In the genomic region with DNA sequence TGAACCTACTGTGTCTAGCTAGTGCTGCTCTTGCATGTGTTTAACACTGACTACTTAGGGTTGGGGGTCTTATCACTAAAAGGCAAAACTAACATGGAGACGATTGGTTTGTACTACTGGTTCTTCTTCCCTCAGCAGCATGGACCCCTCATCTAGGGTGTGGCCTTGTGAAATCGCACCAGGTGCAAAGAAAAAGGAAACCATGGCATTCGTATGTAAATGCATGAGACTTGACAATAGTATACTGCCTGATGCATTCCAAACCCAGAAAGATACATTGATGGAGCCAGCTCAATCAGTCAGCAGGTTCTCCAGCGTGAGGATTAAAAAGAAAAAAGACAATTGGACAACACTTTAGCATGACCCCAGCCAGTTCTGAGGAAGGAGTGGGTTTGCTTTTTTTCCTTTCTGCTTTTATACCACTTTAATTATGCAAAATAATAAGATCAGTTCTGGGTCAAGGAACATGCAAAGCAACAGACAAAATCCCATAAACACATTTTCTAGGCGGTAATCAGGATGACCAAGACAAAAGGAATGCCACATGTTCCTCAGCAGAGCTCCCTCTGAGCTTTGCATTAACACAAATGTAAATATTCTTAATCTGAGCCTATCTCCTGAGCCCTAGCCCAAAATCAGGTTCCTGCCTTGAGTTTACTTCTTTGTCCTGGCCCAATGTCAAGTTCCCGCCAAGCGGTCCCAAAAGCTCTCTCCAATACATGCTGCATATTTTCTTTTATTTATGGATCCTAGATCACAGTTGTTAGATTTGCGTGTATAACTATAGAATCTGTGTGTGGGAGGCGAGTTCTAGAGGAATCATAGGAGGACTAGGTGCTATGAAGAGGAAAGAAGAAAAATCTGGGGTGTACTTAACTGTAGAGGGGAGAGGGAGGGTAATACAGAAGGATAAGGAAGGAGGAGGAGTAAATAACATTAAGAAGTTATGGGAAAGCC, we compare ENCODE assay signal across 19 mouse cellular contexts.
DNase-seq lines count a peak whose midpoint lies in the region; ATAC-seq lines count a peak whose summit lies in the region.
"Had no signal": no experiment of that assay in that cellular context is flagged by ENCODE, and none has a peak within 500 bp of the region (broad histone marks: within the 10 kb centered on the region; RNA-seq: fewer than 3 reads in every experiment).

No protein-coding gene starts in this region.

- 59% methylated on average over 9 of the region's 9 CpGs for WGBS in forebrain, embryonic 11.5 days
- WGBS in forebrain, embryonic 10.5 days = 64% methylated on average over 9 of the region's 9 CpGs
- WGBS in midbrain, embryonic 11.5 days = 45% methylated on average over 9 of the region's 9 CpGs
- 43% methylated on average over 9 of the region's 9 CpGs for WGBS in midbrain, embryonic 13.5 days

- no peak overlapping the region for H3K4me2 ChIP-seq in forebrain, embryonic 11.5 days (ENCODE audit: low read depth, low read length, severe bottlenecking)
- no peak overlapping the region for H3K4me2 ChIP-seq in midbrain, embryonic 11.5 days
- H3K4me2 ChIP-seq in midbrain, embryonic 13.5 days (replicated peaks) = no peak overlapping the region
- H3K4me2 ChIP-seq: embryonic facial prominence, embryonic 13.5 days; heart, embryonic 12.5 days had no signal

- no peaks in the 10 kb centered on the region for H3K27me3 ChIP-seq in forebrain, embryonic 11.5 days (ENCODE audit: control insufficient read depth, insufficient read depth, low read length)
- no peaks in the 10 kb centered on the region for H3K27me3 ChIP-seq in forebrain, embryonic 10.5 days (ENCODE audit: poor library complexity, severe bottlenecking)
- H3K27me3 ChIP-seq in midbrain, embryonic 11.5 days (ENCODE audit: control insufficient read depth, insufficient read depth, low read length) = no peaks in the 10 kb centered on the region
- no peaks in the 10 kb centered on the region for H3K27me3 ChIP-seq in midbrain, embryonic 13.5 days
- H3K27me3 ChIP-seq: embryonic facial prominence, embryonic 13.5 days; heart, embryonic 12.5 days had no signal

- no peaks in the 10 kb centered on the region for H3K36me3 ChIP-seq in forebrain, embryonic 11.5 days (ENCODE audit: control insufficient read depth, insufficient read depth, low read length)
- H3K36me3 ChIP-seq in forebrain, embryonic 10.5 days (replicated peaks) = no peaks in the 10 kb centered on the region
- H3K36me3 ChIP-seq in midbrain, embryonic 11.5 days (ENCODE audit: control insufficient read depth, insufficient read depth, low read length) = no peaks in the 10 kb centered on the region
- H3K36me3 ChIP-seq in midbrain, embryonic 13.5 days = no peaks in the 10 kb centered on the region
- H3K36me3 ChIP-seq: embryonic facial prominence, embryonic 13.5 days; heart, embryonic 12.5 days; hindbrain, embryonic 10.5 days had no signal

- no peak for DNase-seq in forebrain, embryonic 11.5 days (ENCODE audit: low spot score)
- DNase-seq in forebrain, embryonic 10.5 days (ENCODE audit: extremely low spot score, low spot score) = no peak
- peak; percentile 69 for DNase-seq in midbrain, embryonic 11.5 days (ENCODE audit: low spot score, missing footprints)
- peak; percentile 16 for DNase-seq in right cerebral cortex, postnatal 14 days
- DNase-seq in right cerebral cortex, postnatal 4 days = no peak
- DNase-seq: adrenal gland, postnatal 14 days; cerebellum, adult 18-20 months; cerebellum, postnatal 10 days; gastrocnemius, postnatal 10 days had no signal

- ATAC-seq in forebrain, embryonic 11.5 days (replicated peaks; ENCODE audit: low FRiP score) = peak; percentile 54
- ATAC-seq in midbrain, embryonic 11.5 days (ENCODE audit: low FRiP score) = peak; percentile 78
- no peak for ATAC-seq in midbrain, embryonic 13.5 days
- ATAC-seq in granulocyte monocyte progenitor cell, adult 5-6 weeks (replicated peaks; ENCODE audit: poor library complexity, severe bottlenecking) = no peak
- ATAC-seq: activated CD4-positive, CD25-positive, alpha-beta regulatory T cell, adult 4 months; forebrain, embryonic 14.5 days; hindbrain, embryonic 16.5 days; inflammation-experienced regulatory T-cells, adult 6 months; Patski had no signal

- no peak overlapping the region for H3K9ac ChIP-seq in forebrain, embryonic 11.5 days (ENCODE audit: low read length)
- H3K9ac ChIP-seq in midbrain, embryonic 11.5 days (ENCODE audit: low read length) = no peak overlapping the region
- H3K9ac ChIP-seq in midbrain, embryonic 13.5 days (replicated peaks) = no peak overlapping the region
- H3K9ac ChIP-seq: embryonic facial prominence, embryonic 13.5 days; heart, embryonic 12.5 days had no signal

- no peak overlapping the region for H3K27ac ChIP-seq in forebrain, embryonic 11.5 days (ENCODE audit: low read depth, low read length)
- H3K27ac ChIP-seq in forebrain, embryonic 10.5 days = no peak overlapping the region
- H3K27ac ChIP-seq in midbrain, embryonic 11.5 days (ENCODE audit: low read depth, low read length) = no peak overlapping the region
- no peak overlapping the region for H3K27ac ChIP-seq in midbrain, embryonic 13.5 days
- H3K27ac ChIP-seq: embryonic facial prominence, embryonic 13.5 days; hindbrain, embryonic 10.5 days had no signal

- no peaks in the 10 kb centered on the region for H3K9me3 ChIP-seq in forebrain, embryonic 11.5 days (ENCODE audit: control insufficient read depth, low read length)
- H3K9me3 ChIP-seq in forebrain, embryonic 10.5 days = no peaks in the 10 kb centered on the region
- no peaks in the 10 kb centered on the region for H3K9me3 ChIP-seq in midbrain, embryonic 11.5 days (ENCODE audit: control insufficient read depth, low read length)
- no peaks in the 10 kb centered on the region for H3K9me3 ChIP-seq in midbrain, embryonic 13.5 days
- H3K9me3 ChIP-seq: embryonic facial prominence, embryonic 13.5 days; heart, embryonic 12.5 days; hindbrain, embryonic 10.5 days had no signal

- H3K4me1 ChIP-seq in forebrain, embryonic 11.5 days (replicated peaks; ENCODE audit: control insufficient read depth, insufficient read depth, low read length) = no peaks in the 10 kb centered on the region
- peaks cover 8% of the 10 kb centered on the region; the same call in 1 of the 2 replicates for H3K4me1 ChIP-seq in forebrain, embryonic 10.5 days
- H3K4me1 ChIP-seq in midbrain, embryonic 11.5 days (ENCODE audit: control insufficient read depth, insufficient read depth, low read length) = peaks cover 3% of the 10 kb centered on the region; the same call in 1 of the 2 replicates
- 0 out of 2 replicates have a peak, but pooled peaks cover 3% of the 10 kb centered on the region for H3K4me1 ChIP-seq in midbrain, embryonic 13.5 days (replicated peaks)
- H3K4me1 ChIP-seq: embryonic facial prominence, embryonic 13.5 days; heart, embryonic 12.5 days had no signal

- no peak overlapping the region for H3K4me3 ChIP-seq in forebrain, embryonic 11.5 days (ENCODE audit: low read depth, low read length)
- no peak overlapping the region for H3K4me3 ChIP-seq in forebrain, embryonic 10.5 days
- H3K4me3 ChIP-seq in midbrain, embryonic 11.5 days (ENCODE audit: low read depth, low read length) = no peak overlapping the region
- H3K4me3 ChIP-seq in midbrain, embryonic 13.5 days (replicated peaks) = no peak overlapping the region
- H3K4me3 ChIP-seq: embryonic facial prominence, embryonic 13.5 days; heart, embryonic 12.5 days; hindbrain, embryonic 10.5 days had no signal

Comparison
In these comparisons a context has a peak if more than half of its experiments do, and no peak if none do; other contexts are left out.
1. ATAC-seq: peak in forebrain, embryonic 11.5 days (single experiment) and midbrain, embryonic 11.5 days (single experiment); none in midbrain, embryonic 13.5 days (single experiment) and granulocyte monocyte progenitor cell, adult 5-6 weeks (single experiment).
2. DNase-seq: peak in midbrain, embryonic 11.5 days (single experiment) and right cerebral cortex, postnatal 14 days (single experiment); none in forebrain, embryonic 11.5 days (single experiment), forebrain, embryonic 10.5 days (single experiment) and right cerebral cortex, postnatal 4 days (single experiment).